In genomic region chr10:69706851-69707788, GRCm38 (mm10) we compare ENCODE assay signal across 8 mouse cellular contexts.
DNase-seq lines count a peak whose midpoint lies in the region; ATAC-seq lines count a peak whose summit lies in the region.

No protein-coding gene starts in this region.

- H3K4me3 ChIP-seq in forebrain, embryonic 12.5 days (replicated peaks), result peak overlapping the region; percentile 42
- H3K4me3 ChIP-seq in limb, embryonic 12.5 days (replicated peaks), result peak overlapping the region; percentile 26
- H3K4me3 ChIP-seq in liver, embryonic 12.5 days, result no peak overlapping the region

- H3K36me3 ChIP-seq in forebrain, embryonic 12.5 days (replicated peaks), result no peaks in the 10 kb centered on the region
- no peaks in the 10 kb centered on the region for H3K36me3 ChIP-seq in limb, embryonic 12.5 days
- no peaks in the 10 kb centered on the region for H3K36me3 ChIP-seq in liver, embryonic 12.5 days

- peak overlapping the region; percentile 84 for H3K27ac ChIP-seq in forebrain, embryonic 12.5 days
- no peak overlapping the region for H3K27ac ChIP-seq in limb, embryonic 12.5 days
- H3K27ac ChIP-seq in liver, embryonic 12.5 days, result no peak overlapping the region

- no peaks in the 10 kb centered on the region for H3K27me3 ChIP-seq in forebrain, embryonic 12.5 days
- peaks cover 12% of the 10 kb centered on the region; the same call in 1 of the 2 replicates for H3K27me3 ChIP-seq in limb, embryonic 12.5 days
- H3K27me3 ChIP-seq in liver, embryonic 12.5 days (replicated peaks), result peaks cover 25% of the 10 kb centered on the region

- no peaks in the 10 kb centered on the region for H3K9me3 ChIP-seq in forebrain, embryonic 12.5 days
- H3K9me3 ChIP-seq in limb, embryonic 12.5 days, result no peaks in the 10 kb centered on the region
- H3K9me3 ChIP-seq in liver, embryonic 12.5 days (replicated peaks), result no peaks in the 10 kb centered on the region

- H3K4me1 ChIP-seq in forebrain, embryonic 12.5 days, result peaks cover 37% of the 10 kb centered on the region
- peaks cover 18% of the 10 kb centered on the region for H3K4me1 ChIP-seq in limb, embryonic 12.5 days (replicated peaks)
- no peaks in the 10 kb centered on the region for H3K4me1 ChIP-seq in liver, embryonic 12.5 days

- peak; percentile 32 for DNase-seq in adrenal gland, adult 8-10 months
- no peak for DNase-seq in adrenal gland, postnatal 4 days (ENCODE audit: low spot score in 2 of 2)
- peak; percentile 44 for DNase-seq in ZHBTc4 (ENCODE audit: low read depth, low spot score)
- no peak for DNase-seq in spleen, postnatal 14 days (ENCODE audit: low spot score in 2 of 2)
- DNase-seq in spleen, adult 12 weeks (ENCODE audit: low spot score), result no peak

- WGBS in forebrain, embryonic 12.5 days, result 11% methylated on average over 14 of the region's 14 CpGs
- WGBS in limb, embryonic 12.5 days, result 21% methylated on average over 14 of the region's 14 CpGs
- WGBS in liver, embryonic 12.5 days (ENCODE audit: insufficient replicate concordance), result 41% methylated on average over 14 of the region's 14 CpGs

- H3K9ac ChIP-seq in forebrain, embryonic 12.5 days, result peak overlapping the region; percentile 68
- no peak overlapping the region for H3K9ac ChIP-seq in limb, embryonic 12.5 days (replicated peaks)
- no peak overlapping the region for H3K9ac ChIP-seq in liver, embryonic 12.5 days

- peak overlapping the region; percentile 57 for H3K4me2 ChIP-seq in forebrain, embryonic 12.5 days
- peak overlapping the region; percentile 55 for H3K4me2 ChIP-seq in limb, embryonic 12.5 days
- no peak overlapping the region for H3K4me2 ChIP-seq in liver, embryonic 12.5 days

- peak; percentile 37; the same call in 1 of the 2 replicates for ATAC-seq in forebrain, embryonic 12.5 days (ENCODE audit: low FRiP score)
- ATAC-seq in limb, embryonic 12.5 days (ENCODE audit: insufficient number of reproducible peaks, insufficient read depth, low FRiP score, low TSS enrichment, low read depth), result no peak
- no peak for ATAC-seq in liver, embryonic 12.5 days

Comparison
In these comparisons a context has a peak if more than half of its experiments do, and no peak if none do; other contexts are left out.
1. DNase-seq: peak in adrenal gland, adult 8-10 months (single experiment) and ZHBTc4 (single experiment); none in adrenal gland, postnatal 4 days (0 of 2), spleen, postnatal 14 days (0 of 2) and spleen, adult 12 weeks (single experiment).